Mouse (Mus musculus): ENCODE measurements around the gene Mst1. TPM values are rescaled to one million over a fixed set of nuclear protein-coding genes. Genes with fewer than 3 reads are reported as not detected.

Gene Mst1
- polyA plus RNA-seq, 1 experiment from 2014 or later, result 0.11 TPM

GRCm38 (mm10) chr9:108107867-108108266 lies 27.6 kb downstream of the Mst1 start:
- H3K4me2 ChIP-seq (replicated peaks), result no peak overlapping the region
- no peak for ATAC-seq
- H3K4me1 ChIP-seq (replicated peaks), result peaks cover 26% of the 10 kb centered on the region
- H3K36me3 ChIP-seq, result peaks cover 89% of the 10 kb centered on the region
- no peak overlapping the region for H3K4me3 ChIP-seq (replicated peaks)
- WGBS, result 97% methylated on average over 16 of the region's 16 CpGs
- no peaks in the 10 kb centered on the region for H3K9me3 ChIP-seq
- H3K27ac ChIP-seq, result no peak overlapping the region
- H3K9ac ChIP-seq (replicated peaks), result no peak overlapping the region
- no peaks in the 10 kb centered on the region for H3K27me3 ChIP-seq

GRCm38 (mm10) chr9:108110160-108110559 lies 29.9 kb downstream of the Mst1 start:
- 88% methylated on average over 16 of the region's 16 CpGs for WGBS
- Histone ChIP-seq H3K27me3 (no peaks in the 10 kb centered on the region), H3K4me2 (replicated peaks) (no peak overlapping the region), H3K27ac (no peak overlapping the region), H3K4me1 (replicated peaks) (peaks cover 18% of the 10 kb centered on the region), H3K36me3 (peaks cover 94% of the 10 kb centered on the region), H3K9ac (replicated peaks) (no peak overlapping the region), H3K4me3 (replicated peaks) (no peak overlapping the region), H3K9me3 (no peaks in the 10 kb centered on the region)
- ATAC-seq, result no peak

GRCm38 (mm10) chr9:108111101-108111592 lies 30.9 kb downstream of the Mst1 start:
- peak overlapping the region; percentile 32 for H3K4me2 ChIP-seq (replicated peaks)
- no peak overlapping the region for H3K27ac ChIP-seq
- no peaks in the 10 kb centered on the region for H3K27me3 ChIP-seq
- peak; percentile 31 for ATAC-seq
- peaks cover 10% of the 10 kb centered on the region for H3K4me1 ChIP-seq (replicated peaks)
- peaks cover 94% of the 10 kb centered on the region for H3K36me3 ChIP-seq
- H3K9ac ChIP-seq (replicated peaks), result no peak overlapping the region; the same call in 1 of the 2 replicates
- H3K9me3 ChIP-seq, result no peaks in the 10 kb centered on the region
- 13% methylated on average over 22 of the region's 22 CpGs for WGBS
- no peak overlapping the region for H3K4me3 ChIP-seq (replicated peaks)

GRCm38 (mm10) chr9:108111593-108112121 lies 31.4 kb downstream of the Mst1 start:
- H3K4me3 ChIP-seq (replicated peaks), result no peak overlapping the region
- peaks cover 94% of the 10 kb centered on the region for H3K36me3 ChIP-seq
- 73% methylated on average over 17 of the region's 17 CpGs for WGBS
- H3K9me3 ChIP-seq, result no peaks in the 10 kb centered on the region
- peak overlapping the region; percentile 32 for H3K4me2 ChIP-seq (replicated peaks)
- no peak overlapping the region for H3K27ac ChIP-seq
- H3K4me1 ChIP-seq (replicated peaks), result peaks cover 10% of the 10 kb centered on the region
- H3K9ac ChIP-seq (replicated peaks), result no peak overlapping the region; the same call in 1 of the 2 replicates
- no peaks in the 10 kb centered on the region for H3K27me3 ChIP-seq
- no peak for ATAC-seq

- no peak overlapping the region for H3K4me2 ChIP-seq (replicated peaks)
- H3K4me1 ChIP-seq (replicated peaks), result peaks cover 10% of the 10 kb centered on the region
- no peaks in the 10 kb centered on the region for H3K27me3 ChIP-seq
- no peaks in the 10 kb centered on the region for H3K9me3 ChIP-seq
- H3K9ac ChIP-seq (replicated peaks), result no peak overlapping the region
- no peak for ATAC-seq
- H3K36me3 ChIP-seq, result peaks cover 92% of the 10 kb centered on the region
- no peak overlapping the region for H3K27ac ChIP-seq
- no peak overlapping the region for H3K4me3 ChIP-seq (replicated peaks)
- 94% methylated on average over 18 of the region's 18 CpGs for WGBS
Observed at GRCm38 (mm10) chr9:108112719-108113340, 32.6 kb downstream of the Mst1 start.

GRCm38 (mm10) chr9:108115290-108116077 lies 35.2 kb downstream of the Mst1 start:
- H3K4me2 ChIP-seq (replicated peaks), result no peak overlapping the region
- H3K27me3 ChIP-seq, result no peaks in the 10 kb centered on the region
- peaks cover 13% of the 10 kb centered on the region for H3K4me1 ChIP-seq (replicated peaks)
- H3K9me3 ChIP-seq, result no peaks in the 10 kb centered on the region
- WGBS, result 74% methylated on average over 43 of the region's 43 CpGs
- H3K27ac ChIP-seq, result no peak overlapping the region
- no peak overlapping the region for H3K4me3 ChIP-seq (replicated peaks)
- H3K9ac ChIP-seq (replicated peaks), result no peak overlapping the region
- no peak for ATAC-seq
- peaks cover 71% of the 10 kb centered on the region for H3K36me3 ChIP-seq

- WGBS, result 57% methylated on average over 4 of the region's 4 CpGs
- no peak for ATAC-seq
- H3K36me3 ChIP-seq, result peaks cover 60% of the 10 kb centered on the region
Observed at GRCm38 (mm10) chr9:108117143-108117542, 36.9 kb downstream of the Mst1 start.

GRCm38 (mm10) chr9:108119891-108120411 lies 39.7 kb downstream of the Mst1 start:
- no peak overlapping the region for H3K9ac ChIP-seq (replicated peaks)
- H3K9me3 ChIP-seq, result no peaks in the 10 kb centered on the region
- 51% methylated on average over 10 of the region's 11 CpGs for WGBS
- H3K27me3 ChIP-seq, result no peaks in the 10 kb centered on the region
- no peak for ATAC-seq
- 0 out of 2 replicates have a peak, but pooled peaks cover 3% of the 10 kb centered on the region for H3K4me1 ChIP-seq (replicated peaks)
- no peak overlapping the region for H3K27ac ChIP-seq
- no peak overlapping the region for H3K4me2 ChIP-seq (replicated peaks)
- peaks cover 44% of the 10 kb centered on the region for H3K36me3 ChIP-seq
- H3K4me3 ChIP-seq (replicated peaks), result no peak overlapping the region

More at GRCm38 (mm10) chr9:108117143-108117542, 36.9 kb downstream of the Mst1 start:
- Histone ChIP-seq H3K27ac (no peak overlapping the region), H3K4me1 (replicated peaks) (0 out of 2 replicates have a peak, but pooled peaks cover 3% of the 10 kb centered on the region), H3K4me3 (replicated peaks) (no peak overlapping the region), H3K9ac (replicated peaks) (no peak overlapping the region; the same call in 1 of the 2 replicates), H3K27me3 (no peaks in the 10 kb centered on the region), H3K4me2 (replicated peaks) (no peak overlapping the region), H3K9me3 (no peaks in the 10 kb centered on the region)

- Histone ChIP-seq H3K4me1 (replicated peaks) (0 out of 2 replicates have a peak, but pooled peaks cover 3% of the 10 kb centered on the region), H3K9ac (replicated peaks) (no peak overlapping the region), H3K9me3 (no peaks in the 10 kb centered on the region), H3K4me2 (replicated peaks) (no peak overlapping the region), H3K27ac (no peak overlapping the region), H3K4me3 (replicated peaks) (no peak overlapping the region), H3K36me3 (peaks cover 43% of the 10 kb centered on the region), H3K27me3 (no peaks in the 10 kb centered on the region)
- WGBS, result 95% methylated on average over 8 of the region's 8 CpGs
- no peak for ATAC-seq
Observed at GRCm38 (mm10) chr9:108120671-108121070, 40.4 kb downstream of the Mst1 start.

GRCm38 (mm10) chr9:108121170-108121969 lies 41.1 kb downstream of the Mst1 start:
- H3K36me3 ChIP-seq, result peaks cover 43% of the 10 kb centered on the region
- no peak for ATAC-seq
- H3K9me3 ChIP-seq, result no peaks in the 10 kb centered on the region
- H3K27ac ChIP-seq, result no peak overlapping the region
- 0 out of 2 replicates have a peak, but pooled peaks cover 3% of the 10 kb centered on the region for H3K4me1 ChIP-seq (replicated peaks)
- H3K9ac ChIP-seq (replicated peaks), result no peak overlapping the region
- no peak overlapping the region for H3K4me2 ChIP-seq (replicated peaks)
- 89% methylated on average over 10 of the region's 10 CpGs for WGBS
- H3K4me3 ChIP-seq (replicated peaks), result no peak overlapping the region
- no peaks in the 10 kb centered on the region for H3K27me3 ChIP-seq

GRCm38 (mm10) chr9:108123916-108124315 lies 43.7 kb downstream of the Mst1 start:
- Histone ChIP-seq H3K27ac (no peak overlapping the region), H3K9me3 (no peaks in the 10 kb centered on the region), H3K4me2 (replicated peaks) (no peak overlapping the region), H3K4me3 (replicated peaks) (no peak overlapping the region), H3K27me3 (no peaks in the 10 kb centered on the region), H3K9ac (replicated peaks) (no peak overlapping the region), H3K36me3 (peaks cover 34% of the 10 kb centered on the region), H3K4me1 (replicated peaks) (0 out of 2 replicates have a peak, but pooled peaks cover 3% of the 10 kb centered on the region)
- 77% methylated on average over 4 of the region's 4 CpGs for WGBS
- no peak for ATAC-seq

Data from midbrain, embryonic 13.5 days (tissue).